Mouse (Mus musculus): ENCODE results near the gene Plcb2.

The Plcb2 gene

DNA sequence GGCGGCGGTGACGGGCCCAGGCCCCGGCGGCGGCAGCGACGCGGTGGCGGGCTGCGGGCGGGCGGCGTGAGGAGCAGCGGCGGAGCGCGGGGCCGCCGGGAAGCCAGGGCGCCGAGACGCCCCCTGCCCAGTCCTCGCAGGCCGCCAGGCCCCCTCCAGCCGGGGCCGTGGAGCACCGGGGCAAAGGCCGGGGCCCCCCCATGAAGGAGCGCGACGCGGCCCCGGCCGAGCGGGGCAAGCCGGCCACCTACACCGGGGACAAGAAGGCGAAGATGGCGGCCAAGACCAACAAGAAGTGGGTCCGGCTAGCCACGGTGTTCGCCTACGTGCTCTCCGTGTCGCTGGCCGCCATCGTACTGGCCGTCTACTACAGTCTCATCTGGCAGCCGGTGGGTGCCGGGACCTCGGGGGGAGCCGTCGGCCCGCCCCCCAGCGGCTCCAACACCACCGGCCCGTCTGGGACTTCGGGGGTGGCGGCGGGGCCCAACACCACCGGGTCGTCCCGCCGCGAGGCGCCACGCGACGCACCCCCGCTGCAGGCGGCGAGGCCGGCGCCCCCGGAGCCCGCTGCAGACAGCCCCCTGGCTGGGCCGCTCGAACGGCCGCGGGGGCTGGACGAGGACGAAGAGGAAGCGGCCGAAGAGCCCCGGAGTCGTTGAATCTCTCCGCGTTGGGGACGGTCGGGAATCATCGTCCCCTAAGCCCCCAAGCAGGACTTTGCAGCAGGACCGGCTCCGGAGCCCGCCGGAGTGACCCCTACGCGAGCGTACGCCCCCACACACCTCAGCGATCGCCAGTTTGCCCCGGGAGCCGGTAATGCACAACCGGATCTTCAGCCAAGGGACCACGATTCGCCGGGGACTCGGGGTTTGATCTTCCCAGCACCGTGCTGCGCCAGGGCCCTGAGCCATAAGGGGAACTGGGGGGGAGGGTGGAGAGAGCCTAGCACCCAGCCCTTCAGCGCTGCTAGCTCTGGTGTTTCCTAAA, 18.0 kb upstream of the Plcb2 start:
- Histone ChIP-seq H3K9me3 (ENCODE audit: low read length) (no peaks in the 10 kb centered on the region), H3K27me3 (ENCODE audit: insufficient read depth, low read length) (peaks cover 87% of the 10 kb centered on the region), H3K4me3 (replicated peaks; ENCODE audit: low read length) (peak overlapping the region; percentile 79), H3K4me1 (replicated peaks; ENCODE audit: low read depth, low read length) (peaks cover 32% of the 10 kb centered on the region), H3K36me3 (ENCODE audit: insufficient read depth, low read length) (no peaks in the 10 kb centered on the region)
- TF ChIP-seq CTCF (conservative IDR thresholded peaks at IDR 0.05; ENCODE audit: low read length) (no peak), NANOG (IDR thresholded peaks at IDR 0.05; ENCODE audit: borderline replicate concordance, low read length) (no peak), POU5F1 (IDR thresholded peaks at IDR 0.05; ENCODE audit: borderline replicate concordance, low read length) (no peak)

DNA sequence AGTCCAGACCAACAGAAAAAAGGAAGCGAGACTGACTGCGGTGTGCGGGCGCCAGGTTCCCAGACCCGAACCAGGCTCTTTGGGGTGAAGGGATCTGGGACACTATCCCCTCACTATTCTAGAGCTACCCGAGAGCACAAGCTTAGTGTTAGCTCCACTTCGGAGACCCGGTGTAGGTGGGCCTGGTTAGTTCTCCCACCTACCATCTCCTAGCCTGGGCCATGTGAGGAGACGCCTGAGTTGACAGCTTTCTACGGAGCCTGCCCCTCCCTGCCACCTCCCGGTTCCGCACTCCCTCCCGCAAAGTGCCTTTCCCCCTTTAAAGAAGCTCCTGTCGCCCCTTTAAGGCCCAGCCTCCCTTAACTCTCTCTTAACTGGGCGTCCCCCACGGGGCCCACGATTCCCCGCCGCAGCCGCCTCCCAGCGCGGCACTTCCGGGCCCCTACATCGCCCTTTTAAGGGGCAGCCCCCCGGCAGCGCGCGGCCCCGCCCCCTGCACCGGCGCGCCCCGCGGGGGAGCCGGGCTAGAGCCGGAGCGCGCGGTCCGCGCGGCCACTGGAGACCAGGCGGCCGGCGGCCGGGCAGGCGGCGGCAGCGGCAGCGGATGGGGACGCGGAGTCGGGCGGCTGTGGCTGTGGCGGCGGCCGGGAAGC, 17.1 kb upstream of the Plcb2 start, which contains the start of gene Inafm2:
Gene Inafm2 (plus strand): TSS at position 527 of the 653 bp plus-strand sequence.
- Histone ChIP-seq H3K36me3 (ENCODE audit: insufficient read depth, low read length) (no peaks in the 10 kb centered on the region), H3K27me3 (ENCODE audit: insufficient read depth, low read length) (peaks cover 80% of the 10 kb centered on the region), H3K4me3 (replicated peaks; ENCODE audit: low read length) (peak within 1 kb of the TSS; percentile 79), H3K9me3 (ENCODE audit: low read length) (no peaks in the 10 kb centered on the region), H3K4me1 (replicated peaks; ENCODE audit: low read depth, low read length) (peaks cover 31% of the 10 kb centered on the region)
- TF ChIP-seq NANOG (IDR thresholded peaks at IDR 0.05; ENCODE audit: borderline replicate concordance, low read length) (no peak), CTCF (conservative IDR thresholded peaks at IDR 0.05; ENCODE audit: low read length) (no peak), POU5F1 (IDR thresholded peaks at IDR 0.05; ENCODE audit: borderline replicate concordance, low read length) (no peak)

DNA sequence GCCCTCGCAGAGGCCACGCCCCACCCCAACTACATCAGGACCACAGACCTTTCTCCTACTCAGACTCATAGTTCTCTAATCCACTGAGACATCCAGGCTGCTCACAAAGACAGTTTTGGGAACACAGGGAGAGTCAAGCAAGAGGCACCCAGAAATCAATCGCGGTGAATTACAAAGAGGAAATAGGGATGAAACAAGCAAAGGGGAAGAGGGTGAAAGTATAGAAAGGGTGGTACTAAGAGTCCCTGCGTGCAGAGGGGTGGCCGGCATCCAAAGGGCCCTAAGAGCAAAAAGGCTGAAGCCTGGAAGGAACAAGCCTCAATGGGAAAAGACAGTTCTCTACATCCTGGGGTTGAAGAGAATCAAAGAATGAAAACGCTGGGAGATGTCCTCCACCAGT, 16.4 kb upstream of the Plcb2 start:
- Histone ChIP-seq H3K4me3 (replicated peaks; ENCODE audit: low read length) (peak overlapping the region; percentile 79), H3K27me3 (ENCODE audit: insufficient read depth, low read length) (peaks cover 76% of the 10 kb centered on the region), H3K9me3 (ENCODE audit: low read length) (no peaks in the 10 kb centered on the region), H3K4me1 (replicated peaks; ENCODE audit: low read depth, low read length) (peaks cover 23% of the 10 kb centered on the region), H3K36me3 (ENCODE audit: insufficient read depth, low read length) (no peaks in the 10 kb centered on the region)
- TF ChIP-seq CTCF (conservative IDR thresholded peaks at IDR 0.05; ENCODE audit: low read length) (no peak), NANOG (IDR thresholded peaks at IDR 0.05; ENCODE audit: borderline replicate concordance, low read length) (no peak), POU5F1 (IDR thresholded peaks at IDR 0.05; ENCODE audit: borderline replicate concordance, low read length) (no peak)

DNA sequence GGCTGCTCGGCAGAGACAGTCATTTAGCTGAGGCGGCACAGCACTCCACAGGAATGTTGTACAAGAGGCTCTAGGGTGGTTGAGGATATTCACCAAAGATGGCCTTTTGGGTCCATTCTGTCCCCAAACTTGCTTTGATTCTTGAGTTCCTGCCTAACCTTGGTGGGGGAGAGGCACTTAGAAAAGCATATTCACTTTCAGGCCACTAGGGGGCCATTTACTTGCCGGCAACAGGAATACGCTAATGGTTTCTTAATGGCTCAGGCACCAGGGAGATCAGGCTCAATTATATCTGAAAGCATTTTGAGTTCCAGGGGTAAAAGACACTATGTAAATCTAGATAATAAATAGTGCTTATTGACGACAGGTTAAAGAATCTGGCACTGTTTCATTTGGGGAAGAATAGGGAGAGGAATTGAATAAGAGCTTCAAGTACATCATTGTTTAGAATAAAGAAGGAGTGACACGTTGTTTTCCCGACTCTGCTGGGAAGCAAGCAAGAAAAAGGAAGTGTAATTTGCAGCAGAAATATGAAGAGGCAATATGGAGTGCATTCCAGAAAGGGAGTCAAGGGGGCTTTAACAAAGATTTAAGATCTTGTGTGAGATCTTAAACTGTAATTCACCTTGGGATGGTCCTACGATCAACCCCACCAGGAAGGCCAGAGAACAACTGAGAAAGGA, 15.2 kb upstream of the Plcb2 start:
- no peaks in the 10 kb centered on the region for H3K36me3 ChIP-seq (ENCODE audit: insufficient read depth, low read length)
- no peaks in the 10 kb centered on the region for H3K9me3 ChIP-seq (ENCODE audit: low read length)
- TF ChIP-seq POU5F1 (IDR thresholded peaks at IDR 0.05; ENCODE audit: borderline replicate concordance, low read length) (no peak), NANOG (IDR thresholded peaks at IDR 0.05; ENCODE audit: borderline replicate concordance, low read length) (peak; percentile 33; the same call in 1 of the 2 replicates), CTCF (conservative IDR thresholded peaks at IDR 0.05; ENCODE audit: low read length) (peak; percentile 78)
- peaks cover 63% of the 10 kb centered on the region for H3K27me3 ChIP-seq (ENCODE audit: insufficient read depth, low read length)
- H3K4me3 ChIP-seq (replicated peaks; ENCODE audit: low read length): no peak overlapping the region
- H3K4me1 ChIP-seq (replicated peaks; ENCODE audit: low read depth, low read length): peaks cover 14% of the 10 kb centered on the region

DNA sequence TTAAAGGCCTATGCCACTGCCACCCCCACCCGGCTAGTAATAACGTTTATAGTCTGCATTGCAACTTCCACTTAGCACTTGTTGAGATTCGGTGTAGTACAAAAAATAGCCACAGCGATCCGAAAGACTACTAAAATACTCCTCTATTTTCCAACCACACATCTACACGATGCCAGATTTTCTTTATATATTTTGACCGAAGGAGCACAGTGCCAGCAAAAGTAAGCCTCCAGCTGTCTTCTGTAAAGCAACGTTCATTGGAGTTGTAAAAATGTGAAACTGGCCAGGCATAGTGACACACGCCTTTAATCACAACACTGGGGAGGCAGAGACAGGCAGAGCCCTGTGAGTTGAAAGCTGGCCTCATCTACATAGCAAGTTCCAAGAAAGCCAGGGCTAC, 12.9 kb upstream of the Plcb2 start:
- Histone ChIP-seq H3K4me3 (replicated peaks; ENCODE audit: low read length) (no peak overlapping the region), H3K27me3 (ENCODE audit: insufficient read depth, low read length) (peaks cover 42% of the 10 kb centered on the region), H3K4me1 (replicated peaks; ENCODE audit: low read depth, low read length) (peaks cover 9% of the 10 kb centered on the region), H3K9me3 (ENCODE audit: low read length) (no peaks in the 10 kb centered on the region), H3K36me3 (ENCODE audit: insufficient read depth, low read length) (no peaks in the 10 kb centered on the region)
- TF ChIP-seq NANOG (IDR thresholded peaks at IDR 0.05; ENCODE audit: borderline replicate concordance, low read length) (no peak), CTCF (conservative IDR thresholded peaks at IDR 0.05; ENCODE audit: low read length) (no peak), POU5F1 (IDR thresholded peaks at IDR 0.05; ENCODE audit: borderline replicate concordance, low read length) (no peak)

DNA sequence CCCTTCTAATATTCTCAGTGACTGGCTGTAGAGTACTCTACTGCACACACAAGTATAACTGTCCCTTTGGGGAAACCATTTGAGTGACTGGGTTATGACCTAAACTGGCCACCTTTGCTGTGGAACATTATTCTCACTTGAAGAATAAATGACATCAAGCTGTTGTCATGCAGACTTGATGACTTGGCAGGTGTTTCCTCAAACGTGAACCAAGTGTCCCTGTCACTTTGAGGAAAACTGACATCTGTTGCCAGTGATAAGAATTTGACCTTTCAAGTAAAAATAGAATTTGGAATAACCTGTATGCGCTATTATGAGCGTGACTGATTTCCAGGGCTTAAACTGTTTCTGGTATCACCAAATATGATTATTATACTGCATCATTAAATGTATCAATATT, 12.1 kb upstream of the Plcb2 start:
- peaks cover 9% of the 10 kb centered on the region for H3K4me1 ChIP-seq (replicated peaks; ENCODE audit: low read depth, low read length)
- H3K9me3 ChIP-seq (ENCODE audit: low read length): no peaks in the 10 kb centered on the region
- no peak overlapping the region for H3K4me3 ChIP-seq (replicated peaks; ENCODE audit: low read length)
- TF ChIP-seq POU5F1 (IDR thresholded peaks at IDR 0.05; ENCODE audit: borderline replicate concordance, low read length) (no peak), NANOG (IDR thresholded peaks at IDR 0.05; ENCODE audit: borderline replicate concordance, low read length) (no peak), CTCF (conservative IDR thresholded peaks at IDR 0.05; ENCODE audit: low read length) (no peak)
- no peaks in the 10 kb centered on the region for H3K36me3 ChIP-seq (ENCODE audit: insufficient read depth, low read length)
- peaks cover 42% of the 10 kb centered on the region for H3K27me3 ChIP-seq (ENCODE audit: insufficient read depth, low read length)

DNA sequence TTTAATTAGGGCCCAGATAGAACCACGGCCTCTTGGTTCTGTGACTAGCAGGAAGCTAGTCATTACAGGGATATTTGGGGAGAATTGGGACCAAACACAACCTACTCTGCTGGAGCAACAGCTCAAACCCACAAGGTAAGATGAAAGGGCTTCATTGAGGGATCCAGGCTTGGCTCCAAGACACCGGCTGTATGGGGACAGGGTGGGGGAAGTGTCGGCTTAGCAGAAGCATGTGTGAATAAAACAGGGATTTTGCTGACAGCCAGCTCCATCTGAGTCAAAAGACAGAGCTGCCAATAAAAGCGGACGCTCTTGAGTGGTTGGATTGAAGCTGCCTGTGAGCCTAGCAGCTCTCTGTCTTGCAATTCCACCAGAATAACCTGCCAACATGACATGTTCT, 5.1 kb upstream of the Plcb2 start:
- H3K36me3 ChIP-seq (ENCODE audit: insufficient read depth, low read length): no peaks in the 10 kb centered on the region
- H3K27me3 ChIP-seq (ENCODE audit: insufficient read depth, low read length): peaks cover 56% of the 10 kb centered on the region
- no peak overlapping the region for H3K4me3 ChIP-seq (replicated peaks; ENCODE audit: low read length)
- TF ChIP-seq CTCF (conservative IDR thresholded peaks at IDR 0.05; ENCODE audit: low read length) (no peak), NANOG (IDR thresholded peaks at IDR 0.05; ENCODE audit: borderline replicate concordance, low read length) (no peak), POU5F1 (IDR thresholded peaks at IDR 0.05; ENCODE audit: borderline replicate concordance, low read length) (no peak)
- H3K9me3 ChIP-seq (ENCODE audit: low read length): no peaks in the 10 kb centered on the region
- peaks cover 11% of the 10 kb centered on the region for H3K4me1 ChIP-seq (replicated peaks; ENCODE audit: low read depth, low read length)

DNA sequence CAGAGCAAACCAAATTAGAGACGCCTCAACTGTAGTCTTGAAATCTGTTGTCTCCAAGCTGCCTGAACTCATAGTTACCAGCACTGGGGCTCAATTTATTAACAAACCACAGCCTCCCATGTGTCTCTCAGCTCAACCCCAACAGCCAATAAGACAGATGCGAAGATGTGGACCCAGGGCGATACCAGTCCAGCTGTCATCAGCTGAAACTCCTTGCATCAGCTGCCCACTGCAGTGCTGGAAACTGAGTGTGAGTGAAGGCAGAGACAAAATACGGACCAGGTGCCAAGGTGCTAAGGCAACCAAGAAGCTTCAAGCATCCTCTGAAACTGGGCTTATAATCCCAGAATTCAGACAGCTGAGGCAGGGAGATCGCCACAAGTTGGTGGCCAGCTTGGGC, 3.7 kb upstream of the Plcb2 start:
- no peak overlapping the region for H3K4me3 ChIP-seq (replicated peaks; ENCODE audit: low read length)

More for the DNA sequence above, 3.7 kb upstream of the Plcb2 start:
- peaks cover 69% of the 10 kb centered on the region for H3K27me3 ChIP-seq (ENCODE audit: insufficient read depth, low read length)
- no peaks in the 10 kb centered on the region for H3K36me3 ChIP-seq (ENCODE audit: insufficient read depth, low read length)
- TF ChIP-seq NANOG (IDR thresholded peaks at IDR 0.05; ENCODE audit: borderline replicate concordance, low read length) (no peak), POU5F1 (IDR thresholded peaks at IDR 0.05; ENCODE audit: borderline replicate concordance, low read length) (no peak), CTCF (conservative IDR thresholded peaks at IDR 0.05; ENCODE audit: low read length) (no peak)
- peaks cover 16% of the 10 kb centered on the region for H3K4me1 ChIP-seq (replicated peaks; ENCODE audit: low read depth, low read length)
- H3K9me3 ChIP-seq (ENCODE audit: low read length): no peaks in the 10 kb centered on the region
